Mouse (Mus musculus) hindlimb bud, embryonic 11.5 days (tissue): ENCODE measurements at regions not wholly inside any gene's neighbourhood (a gene's known extent, or its start where the extent isn't known, plus 50 kb on each side); places are given as distances from the start of the nearest gene placed in this dataset.
A peak's percentile ranks its signal among the peaks of the same experiment; 100 is the strongest.

Source experiments
- DNase-seq: peaks from one replicate; pipeline ENCODE4 v3.0.0-alpha.2; 2012; ENCODE audit warnings: low read depth, low spot score; ENCODE audit errors: extremely low spot score

GRCm38 (mm10) chr13:31396216-31396910 is 159.6 kb upstream of the Foxq1 start:
- no peak for DNase-seq

DNA sequence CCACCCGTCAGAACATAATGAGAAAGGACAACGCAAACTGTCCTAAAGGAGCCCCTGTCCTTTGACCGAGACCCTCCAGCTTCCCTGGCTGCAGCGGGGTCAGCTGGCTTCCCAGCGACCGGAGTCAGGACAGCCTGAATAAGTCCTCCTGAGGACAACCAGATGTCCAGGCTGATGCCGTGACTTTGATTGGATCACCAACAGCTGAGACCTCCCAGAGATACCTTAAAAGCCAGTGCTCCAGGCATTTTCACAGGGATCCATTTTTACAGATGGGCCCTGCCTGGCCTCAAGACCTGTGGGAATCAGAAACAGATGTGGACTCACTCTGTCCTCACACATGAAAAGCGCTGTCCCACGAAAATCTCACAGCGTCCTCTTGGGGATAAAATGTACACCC is 158.7 kb upstream of the Foxq1 start:
- peak; percentile 46 for DNase-seq

DNA sequence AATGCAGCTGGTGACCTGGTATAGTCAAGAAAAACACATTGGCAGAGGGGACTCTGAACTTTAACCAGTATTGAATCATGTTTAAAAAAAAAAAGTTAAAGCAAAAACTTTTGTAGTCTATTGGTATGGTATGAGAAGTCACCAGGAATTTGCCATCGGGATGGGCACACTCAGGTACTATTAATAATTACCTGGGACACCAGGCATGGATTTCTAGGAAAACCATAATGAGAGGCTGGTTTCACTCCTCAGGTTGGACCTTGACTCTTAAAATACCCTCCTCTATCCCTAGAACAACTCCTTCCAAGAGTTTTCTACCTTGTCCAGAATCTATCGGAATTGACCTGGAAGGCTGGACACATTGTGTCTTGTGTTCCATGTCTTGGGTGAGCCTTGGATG is 155.5 kb upstream of the Foxq1 start:
- DNase-seq: no peak

DNA sequence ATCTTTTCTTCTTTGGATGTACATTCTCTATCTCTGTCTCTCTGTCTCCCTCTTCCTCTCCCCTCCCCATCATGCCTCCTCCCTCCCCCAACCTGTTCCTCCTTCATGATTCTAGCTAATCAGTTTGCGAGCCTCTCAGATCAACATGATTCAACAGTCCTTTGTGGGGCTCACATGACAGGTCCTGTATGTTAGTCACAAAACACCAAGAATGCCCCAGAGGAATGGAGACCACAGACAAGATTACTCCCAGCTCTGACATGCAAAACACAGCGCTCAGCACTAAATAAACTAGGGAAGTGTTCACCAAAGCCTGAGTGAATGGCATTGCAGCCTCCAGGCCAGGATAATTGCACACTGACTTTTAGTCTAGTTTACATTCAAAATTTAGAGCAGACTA is 150.6 kb upstream of the Foxq1 start:
- no peak for DNase-seq

- DNase-seq: no peak
These were observed 147.4 kb upstream of the Foxq1 start for GRCm38 (mm10) chr13:31408439-31409122.

GRCm38 (mm10) chr13:31409123-31409513 is 146.8 kb upstream of the Foxq1 start:
- DNase-seq: no peak

DNA sequence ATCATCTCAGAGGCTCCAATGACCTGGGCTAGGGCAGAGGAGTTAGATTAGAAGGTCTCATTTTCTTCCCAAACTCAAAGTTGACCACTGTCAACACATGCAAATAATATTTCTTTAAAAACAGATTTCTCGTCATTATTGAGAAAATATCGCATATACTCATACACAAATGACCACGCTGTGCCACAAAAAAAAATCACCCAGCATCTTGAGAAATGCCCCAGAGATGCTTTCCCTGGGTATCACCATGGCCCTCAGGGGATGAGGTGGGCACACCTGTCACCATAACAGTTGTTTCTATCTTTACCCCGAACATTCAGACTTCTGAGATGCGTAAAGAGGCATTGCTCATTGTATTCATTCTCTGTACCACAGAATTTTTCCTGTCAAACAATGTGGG is 134.4 kb upstream of the Foxq1 start:
- no peak for DNase-seq

DNA sequence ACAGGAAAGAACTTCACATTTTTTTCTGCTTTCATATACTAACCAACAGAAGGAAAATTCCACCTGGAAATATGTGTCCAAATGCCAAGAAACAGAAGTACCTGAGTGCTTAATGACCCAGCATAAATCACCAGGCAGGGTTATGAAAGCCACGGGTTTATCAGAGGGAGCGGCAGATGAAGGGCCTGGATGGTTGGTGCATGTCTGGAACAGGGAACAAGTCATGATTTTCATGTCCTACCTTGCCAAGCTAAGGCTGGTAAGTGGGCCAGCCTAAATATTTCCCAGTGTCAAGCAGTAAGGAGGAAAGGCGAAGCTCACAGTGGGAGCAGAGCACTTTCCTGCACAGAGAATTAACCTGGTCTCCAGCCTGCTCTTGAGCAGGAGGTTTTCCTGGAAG is 132.3 kb upstream of the Foxq1 start:
- no peak for DNase-seq

GRCm38 (mm10) chr13:31425825-31426500 is 130.0 kb upstream of the Foxq1 start:
- DNase-seq: no peak

GRCm38 (mm10) chr13:31436434-31436833 is 119.5 kb upstream of the Foxq1 start:
- DNase-seq: no peak

- DNase-seq: no peak
These were observed 115.9 kb upstream of the Foxq1 start for GRCm38 (mm10) chr13:31439761-31440627.

DNA sequence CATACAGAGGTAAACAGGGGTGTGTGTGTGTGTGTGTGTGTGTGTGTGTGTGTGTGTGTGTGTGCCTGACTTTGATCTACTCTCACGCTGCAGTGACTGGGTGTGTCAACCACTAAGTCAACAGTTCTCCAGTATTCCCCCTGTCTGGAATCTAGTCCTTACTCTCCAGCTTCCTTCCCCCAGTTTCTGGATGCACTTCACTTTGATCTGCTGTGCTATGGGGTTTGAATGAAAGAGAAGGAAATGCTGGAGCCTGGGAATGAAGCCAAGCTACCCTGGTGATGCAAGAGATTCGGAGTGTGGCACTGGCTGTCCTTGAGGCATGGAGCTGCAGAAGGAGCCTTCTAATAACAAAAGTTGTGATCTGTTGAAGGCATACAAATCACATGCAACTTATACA is 97.1 kb upstream of the Foxq1 start:
- no peak for DNase-seq

GRCm38 (mm10) chr13:31465141-31465540 is 90.8 kb upstream of the Foxq1 start:
- no peak for DNase-seq

DNA sequence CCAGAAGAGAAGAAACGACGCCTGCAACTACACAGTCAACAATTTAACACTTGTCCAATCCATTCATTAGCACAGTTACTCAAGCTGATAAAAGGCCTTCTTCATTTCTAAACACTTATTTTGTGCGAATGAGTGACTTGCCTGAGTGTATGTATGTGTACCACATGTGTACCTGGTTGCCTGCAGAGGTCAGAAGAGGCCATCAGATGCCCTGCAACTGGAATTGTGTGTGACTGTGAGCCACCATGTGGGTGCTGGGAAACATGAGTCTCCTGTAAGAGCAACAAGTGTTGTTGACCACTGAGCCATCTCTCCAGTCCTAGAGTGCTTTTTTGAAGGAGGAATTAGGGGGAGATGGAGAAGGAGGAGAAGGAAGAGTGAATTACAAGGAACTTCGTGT is 90.2 kb upstream of the Foxq1 start:
- DNase-seq: no peak

DNA sequence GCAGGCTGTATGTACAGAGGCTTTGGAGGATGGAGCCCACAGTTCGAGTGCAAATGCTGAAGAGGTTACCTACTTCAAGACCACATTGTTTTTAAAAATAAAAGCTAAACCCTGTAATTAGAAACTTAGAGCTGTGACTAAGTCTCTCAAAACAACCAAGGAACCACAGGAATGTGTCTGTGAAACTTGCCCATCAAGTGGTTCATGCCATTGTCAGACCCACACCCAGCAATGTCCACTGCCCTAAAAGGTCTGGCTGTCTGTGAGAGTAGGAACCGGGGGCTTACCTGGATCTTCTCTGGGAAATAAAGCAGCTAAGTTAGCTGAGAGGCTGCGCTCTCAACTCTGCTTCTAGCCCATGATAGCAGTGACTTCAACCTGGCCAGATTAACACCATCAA is 87.8 kb upstream of the Foxq1 start:
- no peak for DNase-seq

DNA sequence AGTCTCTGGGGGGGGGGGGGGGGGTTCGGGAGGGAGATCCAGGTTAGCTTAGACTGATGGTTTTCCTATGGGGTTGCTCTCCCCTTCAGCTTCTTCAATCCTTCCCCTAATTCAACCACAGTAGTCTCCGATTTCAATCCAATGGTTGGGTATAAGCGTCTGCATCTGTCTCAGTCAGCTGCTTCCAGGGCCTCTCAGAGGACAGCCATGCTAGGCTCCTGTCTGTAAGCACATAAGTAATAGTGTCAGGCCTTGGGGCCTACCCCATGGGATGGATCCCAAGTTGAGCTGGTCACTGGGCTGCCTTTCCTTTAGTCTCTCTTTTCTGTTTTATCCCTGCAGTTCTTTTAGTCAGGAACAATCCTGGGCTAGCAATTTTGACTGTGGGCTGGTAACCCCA is 87.0 kb upstream of the Foxq1 start:
- no peak for DNase-seq

DNA sequence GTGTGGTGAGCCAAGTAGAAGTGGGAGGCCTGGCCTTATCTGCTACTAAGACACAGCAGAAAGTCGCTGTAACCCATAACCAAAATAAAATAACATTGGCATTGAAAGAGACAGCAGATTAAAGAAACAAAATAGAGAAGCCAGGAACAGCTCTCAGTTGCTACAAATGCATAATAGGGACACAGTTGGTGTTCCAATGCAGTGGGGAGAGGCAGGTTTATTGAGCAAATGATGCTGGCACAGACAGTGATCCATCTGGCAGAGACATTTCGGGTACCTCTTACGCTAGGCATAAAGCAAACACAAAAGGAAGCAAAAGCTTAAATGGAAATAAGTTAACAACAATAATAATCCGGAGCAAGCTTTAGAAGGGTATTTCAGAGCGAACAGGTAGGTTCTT is 83.6 kb upstream of the Foxq1 start:
- no peak for DNase-seq

- DNase-seq: no peak
These were observed 83.1 kb upstream of the Foxq1 start for GRCm38 (mm10) chr13:31472804-31473203.

DNA sequence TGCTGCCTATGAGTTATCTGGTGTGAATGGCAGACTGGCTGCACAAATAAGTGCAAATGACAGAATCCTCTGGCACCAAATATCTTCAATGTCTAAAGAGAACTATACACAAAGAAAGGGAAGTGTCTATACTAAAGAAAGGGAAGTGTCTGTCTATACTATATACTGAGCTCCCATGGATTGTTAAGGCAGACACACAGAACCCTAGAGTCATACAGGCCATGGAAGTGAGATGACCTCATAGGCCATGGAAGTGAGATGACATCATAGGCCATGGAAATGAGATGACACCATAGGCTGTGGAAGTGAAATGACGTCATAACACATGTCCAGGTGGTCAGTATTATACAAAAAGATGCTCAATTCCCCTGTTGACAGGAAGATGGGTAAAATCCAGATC is 82.7 kb upstream of the Foxq1 start:
- DNase-seq: no peak

GRCm38 (mm10) chr13:31475845-31476244 is 80.1 kb upstream of the Foxq1 start:
- no peak for DNase-seq

DNA sequence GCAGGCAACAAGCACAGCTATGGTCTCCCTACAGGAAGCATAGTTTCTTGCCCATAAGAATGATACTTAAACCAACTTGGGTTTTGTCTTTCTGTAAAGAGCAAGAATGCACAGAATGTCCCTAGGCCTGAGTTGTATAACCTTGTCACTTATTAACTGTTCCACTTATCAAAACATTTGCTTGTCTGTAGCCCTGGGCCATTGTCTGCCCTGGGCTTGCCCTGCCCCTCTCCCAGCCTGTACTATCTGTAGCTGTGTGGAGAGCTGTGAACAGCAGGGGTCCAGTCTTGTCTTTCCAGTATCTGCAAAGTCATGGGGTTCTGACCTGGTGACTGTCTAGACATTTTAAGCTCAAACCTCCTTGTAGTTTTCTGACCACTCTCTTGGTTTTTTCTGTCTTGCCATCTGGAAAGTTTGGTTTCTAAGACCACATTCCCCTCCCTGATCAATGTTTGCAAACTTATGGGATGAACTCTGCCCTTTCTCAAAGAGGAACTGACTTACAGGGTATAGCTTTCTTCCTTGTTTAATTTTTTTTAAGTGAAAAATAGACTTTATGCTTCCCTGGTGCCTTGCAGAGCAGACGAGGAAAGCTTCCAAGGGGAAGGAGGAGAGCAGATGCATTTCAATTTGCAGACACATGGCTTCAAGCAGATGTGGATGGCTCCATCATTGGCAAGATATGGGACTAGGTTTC is 78.6 kb upstream of the Foxq1 start:
- DNase-seq: no peak
